8 mouse cellular contexts compared by ENCODE assay signal in the genomic region with DNA sequence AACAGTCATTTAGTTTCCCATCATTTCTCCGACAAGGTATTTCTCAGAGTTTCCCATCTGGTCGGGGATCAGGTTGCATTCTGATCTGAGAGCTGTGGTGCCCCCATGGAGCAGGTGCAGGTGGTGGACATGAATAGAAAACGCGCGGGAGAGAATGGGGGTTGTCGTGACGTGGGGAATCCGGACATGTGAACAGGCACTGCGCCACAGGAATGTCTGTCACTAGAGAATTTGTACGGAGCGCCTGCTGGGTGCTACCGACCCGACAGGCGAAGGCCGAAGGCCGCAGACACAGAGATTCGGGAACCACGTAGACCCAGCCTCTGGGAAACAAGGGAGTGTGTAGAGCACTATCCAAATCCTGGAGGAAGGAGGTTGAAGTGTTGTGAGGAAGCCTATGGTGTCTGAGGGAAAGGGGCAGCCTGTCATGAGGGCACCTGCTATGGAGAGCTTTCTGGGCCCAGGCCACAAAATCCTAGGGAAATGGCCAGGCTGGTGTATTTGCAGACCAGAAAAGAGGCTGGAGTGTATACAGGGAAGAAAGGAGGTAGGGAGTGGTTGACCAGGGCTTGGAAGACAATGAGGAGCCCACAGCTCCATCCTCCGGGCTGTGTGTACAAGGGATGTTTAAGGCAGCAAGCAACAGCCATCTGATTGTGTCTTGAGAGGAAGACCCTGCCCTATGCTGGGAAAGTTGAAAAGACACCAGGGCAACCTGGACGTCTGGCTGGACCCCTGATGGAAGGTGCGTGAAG. TPM values are rescaled to one million over a fixed set of nuclear protein-coding genes. Genes with fewer than 3 reads are reported as not detected.
A peak's percentile ranks its signal among the peaks of the same experiment; 100 is the strongest.
DNase-seq lines count a peak whose midpoint lies in the region; ATAC-seq and TF ChIP-seq lines count a peak whose summit lies in the region.

No protein-coding gene starts in this region.

- no peak for TF ChIP-seq CTCF in Patski (IDR thresholded peaks at IDR 0.05)
- no peak for TF ChIP-seq CTCF in cerebellum, adult 2 months (IDR thresholded peaks at IDR 0.05; ENCODE audit: borderline replicate concordance, insufficient read depth, low read depth, low read length)

- DNase-seq in Patski (ENCODE audit: low read depth, low spot score): no peak
- DNase-seq in cerebellum, adult 2 months: peak; percentile 80
- DNase-seq in frontal cortex, postnatal 36 days (ENCODE audit: low spot score in 2 of 2): peak; percentile 76 to 82
- peak; percentile 48 for DNase-seq in hindbrain, embryonic 14.5 days (ENCODE audit: low spot score)
- DNase-seq in left cerebral cortex, adult 11 months (ENCODE audit: low spot score): peak; percentile 40
- peak; percentile 63 for DNase-seq in lung, postnatal 14 days
- DNase-seq in right cerebral cortex, postnatal 10 days (ENCODE audit: low spot score in 2 of 2): peak; percentile 81 to 88

- peak overlapping the region; percentile 91 for H3K4me2 ChIP-seq in hindbrain, embryonic 14.5 days (replicated peaks)

- CTCF ChIA-PET in Patski (lab: Charles Lee): no interaction called here

- WGBS in cerebellum, adult 2 months: 4% methylated on average over 21 of the region's 21 CpGs
- 10% methylated on average over 21 of the region's 21 CpGs for WGBS in hindbrain, embryonic 14.5 days

- H3K4me3 ChIP-seq in cerebellum, adult 2 months (replicated peaks; ENCODE audit: insufficient read depth, low read depth, low read length): peak overlapping the region; percentile 81
- peak overlapping the region; percentile 61 for H3K4me3 ChIP-seq in hindbrain, embryonic 14.5 days (replicated peaks; ENCODE audit: low read length)

- in situ Hi-C loops in Patski (cut with MboI; ENCODE audit: low pct_unique_long_range_greater_than_20kb): no loop called here

- H3K36me3 ChIP-seq in hindbrain, embryonic 14.5 days (replicated peaks; ENCODE audit: control insufficient read depth, insufficient read depth): no peaks in the 10 kb centered on the region

- POLR2A ChIA-PET in Patski (lab: Charles Lee): no interaction called here

- peaks cover 6% of the 10 kb centered on the region for H3K27me3 ChIP-seq in Patski
- no peaks in the 10 kb centered on the region for H3K27me3 ChIP-seq in cerebellum, adult 2 months (ENCODE audit: control insufficient read depth, insufficient read depth, low read length)
- H3K27me3 ChIP-seq in hindbrain, embryonic 14.5 days (ENCODE audit: control insufficient read depth, insufficient read depth, low read length): no peaks in the 10 kb centered on the region

- peak overlapping the region; percentile 79 for H3K9ac ChIP-seq in hindbrain, embryonic 14.5 days

- H3K9me3 ChIP-seq in hindbrain, embryonic 14.5 days (ENCODE audit: control insufficient read depth, low read length): no peaks in the 10 kb centered on the region

- peak overlapping the region; percentile 41 for H3K27ac ChIP-seq in cerebellum, adult 2 months (ENCODE audit: insufficient read depth, low read length)
- peak overlapping the region; percentile 78 for H3K27ac ChIP-seq in hindbrain, embryonic 14.5 days

- no peak for TF ChIP-seq POLR2A in cerebellum, adult 2 months (IDR thresholded peaks at IDR 0.05; ENCODE audit: borderline replicate concordance, insufficient read depth, low read length)

- peaks cover 4% of the 10 kb centered on the region for H3K4me1 ChIP-seq in cerebellum, adult 2 months (ENCODE audit: control insufficient read depth, insufficient read depth, low read length)
- H3K4me1 ChIP-seq in hindbrain, embryonic 14.5 days (replicated peaks; ENCODE audit: control insufficient read depth, insufficient read depth, low read length): peaks cover 22% of the 10 kb centered on the region

- ATAC-seq in Patski: peak; percentile 37
- peak; percentile 66 for ATAC-seq in hindbrain, embryonic 14.5 days (ENCODE audit: low FRiP score)
- no peak for ATAC-seq in erythroid progenitor cell, adult 5-6 weeks (replicated peaks; ENCODE audit: low FRiP score, poor library complexity, severe bottlenecking)

RNA-seq across cellular contexts. Expression of gene Cers4, which starts 1.0 kb away (rescaled TPM):
- polyA plus RNA-seq in Patski (2021): 21.1 TPM
- polyA plus RNA-seq in cerebellum, adult 2 months (2012; rRNA removed): 47.3 and 48.5 TPM in 2 replicates
- polyA plus RNA-seq in hindbrain, embryonic 14.5 days (2014; fragmentation: Nextera tagmentation; extraction: Ambion mirVana): 44.4 and 52.7 TPM in 2 replicates
- 0.84 and 1.8 TPM in 2 replicates for total RNA-seq in erythroid progenitor cell, adult 5-6 weeks (2015; ENCODE audit: low replicate concordance)
- 0.53 and 0.64 TPM in 2 replicates for total RNA-seq in erythroid progenitor cell, adult 5-6 weeks (2017; ENCODE audit: low replicate concordance)
